Mouse (Mus musculus) heart, postnatal 0 days (tissue): ENCODE results near the gene Cdh13.

Source experiments
- CTCF ChIP-seq: IDR thresholded peaks from 2 replicates; pipeline ENCODE4 v1.5.1; 2016; ENCODE audit warnings: antibody characterized with exemption, control low read depth, low read depth
- EP300 ChIP-seq: IDR thresholded peaks from 2 replicates; pipeline ENCODE4 v1.6.1; 2016; ENCODE audit warnings: antibody characterized with exemption, low read depth

DNA sequence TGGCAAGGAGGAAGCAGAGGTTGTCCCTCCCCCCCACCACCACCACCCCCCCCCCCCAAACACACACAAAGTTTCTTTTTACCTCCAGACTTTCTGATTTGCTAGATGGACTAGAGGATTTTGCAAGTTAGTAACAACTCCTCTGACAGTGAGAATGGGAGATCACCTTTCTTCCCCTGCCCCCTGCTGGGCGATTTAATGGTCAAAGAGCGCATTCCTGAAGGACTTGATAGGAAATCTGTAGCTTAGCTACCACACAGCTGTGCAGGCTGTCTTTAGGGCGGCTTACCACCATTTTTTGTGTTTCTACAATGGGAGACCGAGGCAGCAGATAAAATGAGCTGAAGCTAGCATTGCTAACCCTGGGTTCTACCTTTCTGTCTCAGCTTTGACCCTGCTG, 961.6 kb downstream of the Cdh13 start:
- TF ChIP-seq EP300 (no peak), CTCF (no peak)
